Mouse (Mus musculus) hindbrain, embryonic 14.5 days (tissue): ENCODE measurements around the gene Mrps12. TPM values are rescaled to one million over a fixed set of nuclear protein-coding genes. Genes with fewer than 3 reads are reported as not detected.

Source experiments
- ATAC-seq: fragments of 200-750 bp; cut with Nextera tagmentation; 2 replicates; pipeline ENCODE4 v1.8.0; 2017; ENCODE audit warnings: moderate number of reproducible peaks, mild to moderate bottlenecking, moderate TSS enrichment, moderate library complexity; ENCODE audit not compliant: low FRiP score
- DNase-seq: peaks from one replicate; pipeline ENCODE4 v3.0.0-alpha.2; 2015; ENCODE audit warnings: low spot score
- H3K27ac ChIP-seq: fragments of 300-500 bp; sonication (generic); 2 replicates; pipeline ENCODE4 v1.5.1; 2014; ENCODE audit warnings: mild to moderate bottlenecking, moderate library complexity
- H3K27me3 ChIP-seq: fragments of 300-500 bp; sonication (generic); 2 replicates; pipeline ENCODE4 v1.6.1; 2014; ENCODE audit warnings: mild to moderate bottlenecking, low read length, mixed read lengths; ENCODE audit not compliant: control insufficient read depth, insufficient read depth
- H3K36me3 ChIP-seq: fragments of 300-500 bp; sonication (generic); replicated peaks from 2 replicates; pipeline ENCODE4 v1.6.1; 2014; ENCODE audit not compliant: control insufficient read depth, insufficient read depth
- H3K4me1 ChIP-seq: fragments of 300-500 bp; sonication (generic); replicated peaks from 2 replicates; pipeline ENCODE4 v1.6.1; 2014; ENCODE audit warnings: antibody characterized with exemption, low read length, mixed read lengths; ENCODE audit not compliant: control insufficient read depth, insufficient read depth
- H3K4me2 ChIP-seq: fragments of 300-500 bp; sonication (generic); replicated peaks from 2 replicates; pipeline ENCODE4 v1.6.1; 2014; ENCODE audit warnings: mild to moderate bottlenecking, moderate library complexity
- H3K4me3 ChIP-seq: fragments of 300-500 bp; sonication (generic); replicated peaks from 2 replicates; pipeline ENCODE4 v1.5.1; 2014; ENCODE audit warnings: mild to moderate bottlenecking, low read length
- H3K9ac ChIP-seq: fragments of 300-500 bp; sonication (generic); 2 replicates; pipeline ENCODE4 v1.6.1; 2014
- H3K9me3 ChIP-seq: fragments of 300-500 bp; sonication (generic); 2 replicates; pipeline ENCODE4 v1.6.1; 2016; ENCODE audit warnings: low read length; ENCODE audit not compliant: control insufficient read depth
- WGBS: fragments of 180-500 bp; shearing (Covaris S2); extraction: QIAGEN DNeasy Blood & Tissue Kit; methylation state at CpG from one replicate; pipeline ENCODE4 v1.1.7; 2014; 5-methylcytosine and 5-hydroxymethylcytosine counted together
- polyA plus RNA-seq: library from polyadenylated mRNA; unstranded; fragments of >200 nt; fragmentation: Nextera tagmentation; extraction: Ambion mirVana; gene quantifications from 2 replicates; pipeline ENCODE4 v1.2.1, GENCODE M21; 2014

Gene Mrps12
- 113 and 118 TPM in 2 replicates for polyA plus RNA-seq

- Histone ChIP-seq H3K4me2 (peak within 1 kb of the TSS; percentile 65), H3K9ac (peak within 1 kb of the TSS; percentile 58), H3K4me3 (peak within 1 kb of the TSS; percentile 61), H3K9me3 (no peaks in the 10 kb centered on the region), H3K4me1 (peaks cover 11% of the 10 kb centered on the region), H3K36me3 (peaks cover 31% of the 10 kb centered on the region), H3K27me3 (no peaks in the 10 kb centered on the region), H3K27ac (peak within 1 kb of the TSS; percentile 79)
- ATAC-seq, result peak; percentile 98
- peak; percentile 97 for DNase-seq
- under 1% methylated on average over 39 of the region's 39 CpGs for WGBS
Observed at GRCm38 (mm10) chr7:28741709-28742438, at the start of gene Mrps12, which contains the start of gene Sars2. TSS of gene Mrps12 (minus strand) at chr7:28741820. TSS of gene Sars2 (plus strand) at chr7:28741992.

GRCm38 (mm10) chr7:28790066-28790806, 48.6 kb upstream of the Mrps12 start:
- no peak overlapping the region for H3K4me2 ChIP-seq
- no peak for DNase-seq
- ATAC-seq, result peak; percentile 56; the same call in 1 of the 2 replicates

GRCm38 (mm10) chr7:28789235-28789634, 47.6 kb upstream of the Mrps12 start:
- 81% methylated on average over 3 of the region's 3 CpGs for WGBS
- H3K36me3 ChIP-seq, result peaks cover 14% of the 10 kb centered on the region
- ATAC-seq (no peak), DNase-seq (no peak)
- H3K27ac ChIP-seq, result no peak overlapping the region
- H3K4me1 ChIP-seq, result no peaks in the 10 kb centered on the region
- H3K9ac ChIP-seq, result no peak overlapping the region
- no peak overlapping the region for H3K4me2 ChIP-seq
- H3K9me3 ChIP-seq, result no peaks in the 10 kb centered on the region
- no peak overlapping the region for H3K4me3 ChIP-seq
- H3K27me3 ChIP-seq, result no peaks in the 10 kb centered on the region

More at GRCm38 (mm10) chr7:28790066-28790806, 48.6 kb upstream of the Mrps12 start:
- 41% methylated on average over 8 of the region's 8 CpGs for WGBS
- Histone ChIP-seq H3K4me1 (no peaks in the 10 kb centered on the region), H3K36me3 (peaks cover 12% of the 10 kb centered on the region), H3K27me3 (no peaks in the 10 kb centered on the region), H3K4me3 (no peak overlapping the region), H3K9ac (no peak overlapping the region), H3K27ac (no peak overlapping the region), H3K9me3 (no peaks in the 10 kb centered on the region)

DNA sequence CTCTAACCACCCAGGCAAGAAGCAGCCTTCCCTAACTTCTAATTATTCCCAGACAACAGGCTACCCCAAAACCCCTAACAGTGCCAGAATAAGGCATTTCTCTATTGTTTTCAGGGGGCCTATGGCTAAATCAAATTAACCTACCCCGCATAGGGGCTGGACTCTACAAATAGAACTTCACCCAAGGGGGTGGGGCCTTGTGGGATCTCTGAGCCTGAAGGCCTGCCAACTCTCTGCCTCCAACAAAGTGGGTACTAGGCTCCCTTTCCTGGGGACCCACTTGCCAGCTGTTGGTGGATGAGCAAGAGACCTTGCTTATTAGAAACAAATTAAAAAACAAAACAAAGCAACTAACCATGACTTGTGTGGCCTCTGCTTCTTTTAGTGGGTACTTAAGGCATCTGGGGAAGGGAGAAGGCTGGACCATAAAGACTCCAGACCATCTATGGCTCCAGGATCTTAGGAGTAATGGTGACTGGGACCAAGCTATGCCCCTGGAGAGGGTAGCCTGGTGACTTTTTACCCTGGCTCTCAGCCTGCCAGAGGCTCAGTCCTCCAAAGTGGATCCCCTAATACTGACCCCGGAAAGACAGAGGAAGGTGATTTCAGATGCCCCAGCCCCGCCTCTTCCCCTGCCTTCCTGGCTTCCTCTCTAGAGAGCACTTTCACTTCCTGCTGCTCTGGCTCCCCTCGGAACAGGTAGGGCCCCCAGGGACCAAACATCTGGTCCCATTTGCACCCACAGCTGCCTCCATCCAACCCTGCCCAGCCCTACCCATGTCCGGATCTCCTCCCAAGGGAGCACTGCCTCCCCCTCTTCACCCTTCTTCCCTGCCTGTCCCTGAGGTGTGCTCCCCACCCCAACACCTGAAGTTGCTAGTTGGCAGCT, 46.9 kb upstream of the Mrps12 start, which contains the start of gene Rinl:
Gene Rinl (plus strand): TSS at position 663 of the 889 bp plus-strand sequence.
- Histone ChIP-seq H3K4me3 (no peak within 1 kb of the TSS), H3K4me2 (no peak within 1 kb of the TSS), H3K9ac (no peak within 1 kb of the TSS), H3K36me3 (peaks cover 21% of the 10 kb centered on the region), H3K27me3 (no peaks in the 10 kb centered on the region), H3K9me3 (no peaks in the 10 kb centered on the region), H3K4me1 (no peaks in the 10 kb centered on the region), H3K27ac (no peak within 1 kb of the TSS)
- DNase-seq (no peak), ATAC-seq (no peak)
- 86% methylated on average over 5 of the region's 5 CpGs for WGBS

DNA sequence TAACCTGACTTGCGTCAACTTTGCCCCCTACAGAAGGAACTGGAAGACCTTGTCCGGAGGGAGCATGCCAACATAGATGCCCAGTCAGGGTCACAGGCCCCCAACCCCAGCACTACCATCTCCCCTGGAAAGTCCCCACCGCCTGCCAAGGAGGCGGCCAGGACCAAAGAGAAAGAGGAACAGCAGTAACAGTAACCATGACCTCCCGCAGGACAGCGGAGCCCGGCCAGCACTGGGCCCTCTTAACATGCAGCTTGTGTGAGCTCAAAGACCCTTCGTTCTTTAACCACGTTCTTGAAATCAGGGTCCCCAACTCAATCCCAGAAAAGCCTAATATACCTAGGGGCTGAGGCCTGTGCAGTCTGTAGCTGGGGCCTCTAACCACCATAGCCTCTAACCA, 46.3 kb upstream of the Mrps12 start:
- peaks cover 27% of the 10 kb centered on the region for H3K36me3 ChIP-seq
- 95% methylated on average over 9 of the region's 9 CpGs for WGBS
- no peaks in the 10 kb centered on the region for H3K27me3 ChIP-seq
- H3K9ac ChIP-seq, result no peak overlapping the region
- no peaks in the 10 kb centered on the region for H3K4me1 ChIP-seq
- no peak overlapping the region for H3K27ac ChIP-seq
- no peaks in the 10 kb centered on the region for H3K9me3 ChIP-seq
- DNase-seq, result no peak
- ATAC-seq, result no peak
- no peak overlapping the region for H3K4me3 ChIP-seq
- H3K4me2 ChIP-seq, result no peak overlapping the region

GRCm38 (mm10) chr7:28785161-28785560, 43.5 kb upstream of the Mrps12 start:
- Histone ChIP-seq H3K4me1 (no peaks in the 10 kb centered on the region), H3K27ac (no peak overlapping the region), H3K4me2 (no peak overlapping the region), H3K4me3 (no peak overlapping the region), H3K27me3 (no peaks in the 10 kb centered on the region), H3K36me3 (peaks cover 31% of the 10 kb centered on the region), H3K9ac (no peak overlapping the region), H3K9me3 (no peaks in the 10 kb centered on the region)
- WGBS, result 78% methylated on average over 5 of the region's 5 CpGs
- no peak for ATAC-seq
- no peak for DNase-seq

DNA sequence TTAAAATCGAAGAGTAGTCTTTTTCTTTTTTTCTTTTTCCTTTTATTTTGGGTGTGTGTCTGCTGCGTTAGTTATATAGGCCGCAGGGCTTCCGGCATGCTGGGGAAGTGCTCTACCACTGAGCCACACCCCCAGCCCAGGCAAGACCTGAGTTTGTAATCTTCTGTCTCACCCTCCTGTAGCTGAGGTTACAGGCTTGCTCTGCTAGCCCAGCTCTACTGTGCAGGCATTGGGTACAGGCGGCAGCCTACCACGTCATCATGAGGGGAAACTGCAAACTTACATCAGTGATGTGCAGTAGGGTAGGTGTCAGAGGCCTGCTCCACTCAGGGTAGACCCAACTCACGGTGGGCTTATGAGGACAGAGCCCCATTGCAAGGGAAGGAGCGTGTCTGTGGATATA, 39.6 kb upstream of the Mrps12 start:
- Histone ChIP-seq H3K4me1 (no peaks in the 10 kb centered on the region), H3K4me2 (no peak overlapping the region), H3K27ac (no peak overlapping the region), H3K9me3 (no peaks in the 10 kb centered on the region), H3K27me3 (no peaks in the 10 kb centered on the region), H3K4me3 (no peak overlapping the region), H3K9ac (no peak overlapping the region), H3K36me3 (peaks cover 39% of the 10 kb centered on the region)
- no peak for DNase-seq
- WGBS, result 90% methylated on average over 8 of the region's 8 CpGs
- ATAC-seq, result no peak

- H3K4me3 ChIP-seq, result no peak overlapping the region
- no peaks in the 10 kb centered on the region for H3K9me3 ChIP-seq
- H3K4me1 ChIP-seq, result no peaks in the 10 kb centered on the region
- ATAC-seq, result no peak
- H3K4me2 ChIP-seq, result no peak overlapping the region
- no peaks in the 10 kb centered on the region for H3K27me3 ChIP-seq
- DNase-seq, result no peak
- H3K27ac ChIP-seq, result no peak overlapping the region
- no peak overlapping the region for H3K9ac ChIP-seq
- peaks cover 35% of the 10 kb centered on the region for H3K36me3 ChIP-seq
- WGBS, result 91% methylated on average over 7 of the region's 7 CpGs
Observed at GRCm38 (mm10) chr7:28780857-28781256, 39.2 kb upstream of the Mrps12 start.
